Mouse (Mus musculus) stomach, embryonic 15.5 days (tissue): Measurements from ENCODE around the gene Ttc34. TPM values are rescaled to one million over a fixed set of nuclear protein-coding genes. Genes with fewer than 3 reads are reported as not detected.

ENCODE experiments used
- ATAC-seq: fragments of 200-750 bp; cut with Nextera tagmentation; 2 replicates; pipeline ENCODE4 v1.8.0; 2017; ENCODE audit warnings: low read depth, moderate number of reproducible peaks, moderate TSS enrichment; ENCODE audit not compliant: insufficient read depth, low FRiP score
- H3K27ac ChIP-seq: fragments of 300-500 bp; sonication (generic); 2 replicates; pipeline ENCODE4 v1.5.1; 2015; ENCODE audit warnings: mild to moderate bottlenecking, inconsistent platforms
- H3K27me3 ChIP-seq: fragments of 300-500 bp; sonication (generic); replicated peaks from 2 replicates; pipeline ENCODE4 v1.6.1; 2015; ENCODE audit warnings: inconsistent platforms
- H3K36me3 ChIP-seq: fragments of 300-500 bp; sonication (generic); 2 replicates; pipeline ENCODE4 v1.6.1; 2015; ENCODE audit warnings: inconsistent platforms
- H3K4me1 ChIP-seq: fragments of 300-500 bp; sonication (generic); 2 replicates; pipeline ENCODE4 v1.6.1; 2015; ENCODE audit warnings: inconsistent platforms
- H3K4me2 ChIP-seq: fragments of 300-500 bp; sonication (generic); 2 replicates; pipeline ENCODE4 v1.6.1; 2015; ENCODE audit warnings: mild to moderate bottlenecking, inconsistent platforms
- H3K4me3 ChIP-seq: fragments of 300-500 bp; sonication (generic); replicated peaks from 2 replicates; pipeline ENCODE4 v1.5.1; 2015; ENCODE audit warnings: inconsistent platforms
- H3K9ac ChIP-seq: fragments of 300-500 bp; sonication (generic); 2 replicates; pipeline ENCODE4 v1.6.1; 2015; ENCODE audit warnings: inconsistent platforms
- H3K9me3 ChIP-seq: fragments of 300-500 bp; sonication (generic); 2 replicates; pipeline ENCODE4 v1.6.1; 2016; ENCODE audit warnings: inconsistent platforms
- WGBS: fragments of 180-500 bp; shearing (Covaris S2); methylation state at CpG from one replicate; pipeline ENCODE4 v1.1.7; 2015; 5-methylcytosine and 5-hydroxymethylcytosine counted together
- polyA plus RNA-seq: library from polyadenylated mRNA; unstranded; fragments of >200 nt; fragmentation: Nextera tagmentation; extraction: Ambion mirVana; gene quantifications from 2 replicates; pipeline ENCODE4 v1.2.1, GENCODE M21; 2015

Ttc34 gene
- polyA plus RNA-seq, 1 experiment from 2014 or later, result 0.08 TPM

- ATAC-seq, result 0 out of 2 replicates have a peak, but pooled peaks have one; percentile 12
- Histone ChIP-seq H3K4me3 (no peak overlapping the region), H3K9ac (no peak overlapping the region), H3K36me3 (no peaks in the 10 kb centered on the region), H3K27ac (no peak overlapping the region), H3K4me1 (no peaks in the 10 kb centered on the region), H3K4me2 (no peak overlapping the region), H3K9me3 (no peaks in the 10 kb centered on the region), H3K27me3 (no peaks in the 10 kb centered on the region)
- 68% methylated on average over 7 of the region's 7 CpGs for WGBS
Measured at GRCm38 (mm10) chr4:154836183-154836915, 910 bp upstream of the Ttc34 start.

DNA sequence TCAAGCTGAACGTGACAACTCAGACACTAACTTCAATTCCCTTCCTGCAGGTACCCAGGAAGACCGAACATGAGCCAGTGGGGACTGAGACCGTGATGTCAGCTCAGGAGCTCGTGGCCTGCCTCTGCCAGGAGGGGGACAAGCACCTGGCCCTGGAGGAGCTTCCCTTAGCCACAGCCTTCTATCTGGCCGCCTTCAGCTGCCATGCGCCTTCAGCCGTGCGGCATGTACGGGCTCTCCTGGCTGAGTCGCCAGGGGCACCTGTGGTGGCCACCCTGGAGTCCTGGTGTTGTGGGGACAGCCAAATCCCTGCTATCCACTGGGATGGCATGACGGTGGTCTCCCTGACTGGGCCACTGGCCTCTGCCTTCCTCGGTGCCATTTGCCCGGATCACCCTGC, 1.5 kb downstream of the Ttc34 start:
- no peak overlapping the region for H3K27ac ChIP-seq
- H3K4me2 ChIP-seq, result no peak overlapping the region
- no peak overlapping the region for H3K9ac ChIP-seq
- no peak for ATAC-seq
- H3K27me3 ChIP-seq, result no peaks in the 10 kb centered on the region
- 82% methylated on average over 13 of the region's 13 CpGs for WGBS
- H3K4me1 ChIP-seq, result no peaks in the 10 kb centered on the region
- H3K9me3 ChIP-seq, result no peaks in the 10 kb centered on the region
- no peaks in the 10 kb centered on the region for H3K36me3 ChIP-seq
- no peak overlapping the region for H3K4me3 ChIP-seq

GRCm38 (mm10) chr4:154839406-154839805, 2.1 kb downstream of the Ttc34 start:
- peak; percentile 71 for ATAC-seq
- Histone ChIP-seq H3K36me3 (no peaks in the 10 kb centered on the region), H3K27ac (no peak overlapping the region), H3K4me1 (no peaks in the 10 kb centered on the region), H3K4me2 (no peak overlapping the region), H3K27me3 (no peaks in the 10 kb centered on the region), H3K9me3 (no peaks in the 10 kb centered on the region), H3K9ac (no peak overlapping the region), H3K4me3 (no peak overlapping the region)
- WGBS, result 52% methylated on average over 11 of the region's 11 CpGs

GRCm38 (mm10) chr4:154852696-154853095, 15.4 kb downstream of the Ttc34 start:
- ATAC-seq, result no peak

DNA sequence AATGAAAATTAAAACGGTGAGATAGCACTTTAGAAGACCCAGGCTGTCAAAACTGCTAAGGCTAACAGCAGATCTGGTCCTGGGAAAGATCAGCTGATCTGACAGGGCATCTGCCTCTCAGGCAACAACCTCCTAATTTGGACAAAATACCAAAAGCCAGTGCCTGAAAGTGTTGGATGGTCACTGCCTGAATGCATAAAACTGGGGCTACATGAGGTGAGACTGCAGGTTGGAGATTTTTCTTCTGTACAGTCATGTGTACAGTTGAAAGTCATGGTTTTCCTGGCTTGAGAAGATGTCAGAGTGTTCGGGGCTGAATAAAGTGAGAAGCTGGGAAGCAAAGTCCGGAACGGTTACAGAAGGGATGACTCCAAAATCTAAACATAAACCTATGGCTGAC, 16.6 kb downstream of the Ttc34 start:
- H3K4me2 ChIP-seq, result no peak overlapping the region
- H3K9ac ChIP-seq, result no peak overlapping the region
- WGBS, result 63% methylated on average over 4 of the region's 4 CpGs
- no peaks in the 10 kb centered on the region for H3K36me3 ChIP-seq
- H3K27ac ChIP-seq, result no peak overlapping the region
- ATAC-seq, result no peak
- H3K4me3 ChIP-seq, result no peak overlapping the region
- H3K27me3 ChIP-seq, result peaks cover 22% of the 10 kb centered on the region
- no peaks in the 10 kb centered on the region for H3K9me3 ChIP-seq
- peaks cover 5% of the 10 kb centered on the region; the same call in 1 of the 2 replicates for H3K4me1 ChIP-seq

More at GRCm38 (mm10) chr4:154852696-154853095, 15.4 kb downstream of the Ttc34 start:
- peaks cover 22% of the 10 kb centered on the region for H3K27me3 ChIP-seq
- no peak overlapping the region for H3K4me2 ChIP-seq
- no peak overlapping the region for H3K27ac ChIP-seq
- no peak overlapping the region for H3K4me3 ChIP-seq
- peaks cover 5% of the 10 kb centered on the region; the same call in 1 of the 2 replicates for H3K4me1 ChIP-seq
- WGBS, result 86% methylated on average over 1 of the region's 1 CpGs
- no peak overlapping the region for H3K9ac ChIP-seq
- H3K36me3 ChIP-seq, result no peaks in the 10 kb centered on the region
- no peaks in the 10 kb centered on the region for H3K9me3 ChIP-seq

GRCm38 (mm10) chr4:154854676-154855345, 17.6 kb downstream of the Ttc34 start:
- H3K36me3 ChIP-seq, result no peaks in the 10 kb centered on the region
- H3K27ac ChIP-seq, result no peak overlapping the region
- H3K4me3 ChIP-seq, result no peak overlapping the region
- H3K4me2 ChIP-seq, result no peak overlapping the region
- peaks cover 22% of the 10 kb centered on the region for H3K27me3 ChIP-seq
- H3K9ac ChIP-seq, result no peak overlapping the region
- peaks cover 5% of the 10 kb centered on the region; the same call in 1 of the 2 replicates for H3K4me1 ChIP-seq
- WGBS, result 54% methylated on average over 12 of the region's 12 CpGs
- no peaks in the 10 kb centered on the region for H3K9me3 ChIP-seq
- no peak for ATAC-seq

- Histone ChIP-seq H3K4me1 (peaks cover 5% of the 10 kb centered on the region; the same call in 1 of the 2 replicates), H3K9ac (0 out of 2 replicates have a peak overlapping the region, but pooled peaks have one; percentile 6), H3K4me3 (peak overlapping the region; percentile 52), H3K27ac (no peak overlapping the region), H3K9me3 (no peaks in the 10 kb centered on the region), H3K4me2 (peak overlapping the region; percentile 97), H3K36me3 (no peaks in the 10 kb centered on the region), H3K27me3 (peaks cover 22% of the 10 kb centered on the region)
- peak; percentile 89 for ATAC-seq
- WGBS, result under 1% methylated on average over 109 of the region's 110 CpGs
Measured at GRCm38 (mm10) chr4:154855721-154856479, 18.6 kb downstream of the Ttc34 start.

- no peak for ATAC-seq
- H3K4me1 ChIP-seq, result peaks cover 5% of the 10 kb centered on the region; the same call in 1 of the 2 replicates
- H3K36me3 ChIP-seq, result no peaks in the 10 kb centered on the region
- H3K4me2 ChIP-seq, result peak overlapping the region; percentile 97
- 13% methylated on average over 9 of the region's 9 CpGs for WGBS
- H3K9me3 ChIP-seq, result no peaks in the 10 kb centered on the region
- no peak overlapping the region for H3K27ac ChIP-seq
- no peak overlapping the region for H3K9ac ChIP-seq
- peak overlapping the region; percentile 52 for H3K4me3 ChIP-seq
- H3K27me3 ChIP-seq, result peaks cover 22% of the 10 kb centered on the region
Measured at GRCm38 (mm10) chr4:154856480-154856837, 19.2 kb downstream of the Ttc34 start.

DNA sequence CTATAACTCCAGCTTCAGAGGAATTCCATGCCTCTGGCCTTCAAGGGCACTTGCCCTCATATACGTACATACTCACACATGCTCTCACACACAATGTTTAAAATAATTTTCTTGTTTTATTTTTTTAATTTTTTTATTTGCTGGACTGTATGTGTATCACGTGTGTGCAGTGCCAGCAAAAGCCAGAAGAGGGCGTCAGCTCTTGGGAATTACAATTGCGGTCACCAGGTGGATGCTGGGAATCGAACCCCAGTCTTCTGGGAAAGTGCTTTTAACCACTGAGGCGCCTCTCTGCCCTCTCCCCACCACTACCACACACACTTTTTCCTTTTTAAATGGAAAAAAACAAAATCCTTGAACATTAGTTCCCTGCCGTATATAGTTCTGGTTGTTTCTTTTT, 19.6 kb downstream of the Ttc34 start:
- WGBS, result 81% methylated on average over 7 of the region's 7 CpGs
- no peak for ATAC-seq
- H3K9me3 ChIP-seq, result no peaks in the 10 kb centered on the region
- H3K27ac ChIP-seq, result no peak overlapping the region
- no peaks in the 10 kb centered on the region for H3K36me3 ChIP-seq
- peaks cover 5% of the 10 kb centered on the region; the same call in 1 of the 2 replicates for H3K4me1 ChIP-seq
- peaks cover 22% of the 10 kb centered on the region for H3K27me3 ChIP-seq
- peak overlapping the region; percentile 97 for H3K4me2 ChIP-seq
- H3K9ac ChIP-seq, result no peak overlapping the region
- peak overlapping the region; percentile 52; the same call in 1 of the 2 replicates for H3K4me3 ChIP-seq

DNA sequence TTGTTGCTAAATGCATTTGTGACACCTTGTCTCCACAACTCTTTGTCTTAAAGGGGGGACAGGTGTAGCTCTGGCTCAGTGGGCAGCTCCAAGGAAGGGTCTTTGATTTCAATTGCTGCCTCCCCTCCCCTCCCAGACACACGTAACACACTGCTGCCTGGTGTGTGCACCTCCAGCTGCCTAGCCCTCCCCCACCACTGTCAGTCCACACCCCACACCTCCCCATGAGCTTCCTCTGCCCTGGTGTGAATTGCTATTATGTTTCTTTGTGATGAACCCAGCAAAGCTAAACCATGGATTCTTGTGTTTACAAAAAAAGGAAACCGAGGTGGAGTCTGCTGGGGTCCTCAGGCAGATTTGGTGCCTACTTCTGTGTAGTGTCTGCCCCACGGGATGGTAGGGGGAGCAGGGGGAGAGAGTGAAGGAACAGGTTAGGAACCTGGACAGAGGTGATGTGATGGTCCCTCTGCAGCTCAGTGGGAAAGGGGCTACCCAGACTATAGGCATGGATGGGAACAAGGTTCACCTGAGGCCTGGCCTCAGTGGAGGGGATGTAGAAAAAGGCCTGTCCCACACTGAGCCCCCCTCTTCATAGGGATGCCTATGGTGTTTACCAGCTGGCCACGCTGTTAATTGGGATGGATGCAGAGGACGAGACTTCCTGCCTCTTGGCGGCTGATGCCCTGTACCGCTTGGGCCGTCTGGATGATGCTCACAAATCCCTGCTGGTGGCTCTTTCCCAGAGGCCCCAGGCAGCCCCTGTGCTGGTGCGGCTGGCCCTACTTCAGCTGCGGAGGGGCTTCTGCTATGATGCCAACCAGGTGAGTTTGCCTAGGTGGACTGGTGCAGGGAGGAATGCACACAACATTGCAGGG, 20.3 kb downstream of the Ttc34 start:
- Histone ChIP-seq H3K4me2 (no peak overlapping the region), H3K9ac (no peak overlapping the region), H3K4me1 (peaks cover 5% of the 10 kb centered on the region; the same call in 1 of the 2 replicates), H3K36me3 (no peaks in the 10 kb centered on the region), H3K27me3 (peaks cover 22% of the 10 kb centered on the region), H3K27ac (no peak overlapping the region), H3K9me3 (no peaks in the 10 kb centered on the region), H3K4me3 (no peak overlapping the region)
- WGBS, result 76% methylated on average over 10 of the region's 10 CpGs
- no peak for ATAC-seq

DNA sequence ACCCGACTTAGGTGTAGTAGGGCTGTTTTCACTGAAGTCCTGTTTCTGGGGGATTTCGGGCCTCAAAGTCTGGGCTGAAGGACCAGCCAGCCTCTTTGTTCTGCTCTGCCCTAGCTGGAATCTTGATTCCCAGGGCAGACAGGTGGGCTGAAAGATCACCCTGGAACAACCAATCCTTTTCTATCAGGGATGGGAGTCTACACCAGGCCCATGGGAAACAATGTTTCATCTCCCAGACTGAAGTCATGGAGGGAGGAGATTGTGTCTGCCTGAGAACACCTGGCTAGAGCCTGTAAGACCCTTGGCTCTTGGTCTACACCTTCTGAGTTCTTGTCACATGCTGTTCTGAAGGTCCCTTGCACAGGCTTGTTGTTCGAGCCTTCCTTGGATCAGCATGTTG, 21.3 kb downstream of the Ttc34 start:
- 72% methylated on average over 3 of the region's 3 CpGs for WGBS
- Histone ChIP-seq H3K36me3 (no peaks in the 10 kb centered on the region), H3K9me3 (no peaks in the 10 kb centered on the region), H3K27me3 (peaks cover 22% of the 10 kb centered on the region), H3K27ac (no peak overlapping the region), H3K4me2 (no peak overlapping the region), H3K4me3 (no peak overlapping the region), H3K9ac (no peak overlapping the region), H3K4me1 (peaks cover 5% of the 10 kb centered on the region; the same call in 1 of the 2 replicates)
- no peak for ATAC-seq
